ENCODE assay signal across 8 mouse cellular contexts in genomic region chr9:44042836-44043707, GRCm38 (mm10). TPM values are rescaled to one million over a fixed set of nuclear protein-coding genes. Genes with fewer than 3 reads are reported as not detected.
DNase-seq lines count a peak whose midpoint lies in the region; ATAC-seq lines count a peak whose summit lies in the region.

Gene Thy1, plus strand, starts transcription at chr9:44043384.

- H3K4me2 ChIP-seq in intestine, embryonic 14.5 days (ENCODE audit: low read length), result peak within 1 kb of the TSS; percentile 55

- ATAC-seq in intestine, embryonic 14.5 days (replicated peaks; ENCODE audit: low FRiP score, low TSS enrichment, low read depth), result no peak; the same call in 1 of the 2 replicates

- H3K9ac ChIP-seq in intestine, embryonic 14.5 days (ENCODE audit: low read length), result no peak within 1 kb of the TSS

- peaks cover 25% of the 10 kb centered on the region for H3K27me3 ChIP-seq in intestine, embryonic 14.5 days (replicated peaks; ENCODE audit: control insufficient read depth, insufficient read depth, low read length)

- DNase-seq in urinary bladder, postnatal 14 days (ENCODE audit: low spot score), result peak; percentile 22
- DNase-seq in urinary bladder, postnatal 25 days (ENCODE audit: low spot score), result no peak
- peak; percentile 52 for DNase-seq in embryo, embryonic 11 days
- DNase-seq in gastrocnemius, postnatal 4 days (ENCODE audit: low spot score in 2 of 2), result peak in 1 of 2 experiments; percentile 40
- DNase-seq in intestine, embryonic 14.5 days (ENCODE audit: low spot score), result no peak
- peak; percentile 76 to 82 for DNase-seq in left cerebral cortex, postnatal 36 days (ENCODE audit: low spot score in 2 of 2)
- peak; percentile 70 for DNase-seq in naive thymus-derived CD4-positive, alpha-beta T cell, adult 2 months (ENCODE audit: low read depth)
- peak; percentile 91 for DNase-seq in thymus, postnatal 14 days

- under 1% methylated on average over 30 of the region's 30 CpGs for WGBS in intestine, embryonic 14.5 days

- intact Hi-C loops in left cerebral cortex, postnatal 36 days (cut with DNase I), result loop anchor here (2.0 to 5.0 kb wide), 2 partner anchors 24 to 41 kb away; partner anchors contain the start of gene Usp2

- no peaks in the 10 kb centered on the region for H3K9me3 ChIP-seq in intestine, embryonic 14.5 days (ENCODE audit: control insufficient read depth, low read length)

- H3K27ac ChIP-seq in intestine, embryonic 14.5 days (ENCODE audit: low read depth), result no peak within 1 kb of the TSS

- H3K4me3 ChIP-seq in intestine, embryonic 14.5 days (ENCODE audit: low read depth, low read length), result peak within 1 kb of the TSS; percentile 23

- H3K4me1 ChIP-seq in intestine, embryonic 14.5 days (replicated peaks; ENCODE audit: control insufficient read depth, insufficient read depth, low read length), result peaks cover 9% of the 10 kb centered on the region

- no peaks in the 10 kb centered on the region for H3K36me3 ChIP-seq in intestine, embryonic 14.5 days (ENCODE audit: control insufficient read depth, insufficient read depth, low read length)

RNA-seq across cellular contexts. Expression of gene Thy1, which starts in this region (rescaled TPM):
- total RNA-seq in gastrocnemius, postnatal 4 days (2021), result 10 to 100 TPM; 21.7 to 33.0 TPM
- polyA plus RNA-seq in intestine, embryonic 14.5 days (2014; fragmentation: Nextera tagmentation; extraction: Ambion mirVana), result 0.62 and 2.0 TPM in 2 replicates
- 100 to 1,000 TPM; 821 to 972 TPM for total RNA-seq in left cerebral cortex, postnatal 36 days (2021)

Comparison
In these comparisons a context has a peak if more than half of its experiments do, and no peak if none do; other contexts are left out.
1. RNA of gene Thy1 (total RNA-seq): 821 to 972 TPM in left cerebral cortex, postnatal 36 days; 21.7 to 33.0 TPM in gastrocnemius, postnatal 4 days; every median in the first group is over 10 times any median in the second.
2. DNase-seq: peak in urinary bladder, postnatal 14 days (single experiment), embryo, embryonic 11 days (single experiment), left cerebral cortex, postnatal 36 days (2 of 2), naive thymus-derived CD4-positive, alpha-beta T cell, adult 2 months (single experiment) and thymus, postnatal 14 days (single experiment); none in urinary bladder, postnatal 25 days (single experiment) and intestine, embryonic 14.5 days (single experiment).